Mouse (Mus musculus) right cerebral cortex, postnatal 14 days (tissue): Measurements from ENCODE around the gene Chil5.
"Not testable (repeated sequence)": the region's sequence is repeated elsewhere in the genome, so short reads cannot be mapped to it uniquely, and the experiment has no call there.

Experiments
- DNase-seq: peaks from one replicate; pipeline ENCODE4 v3.0.0; 2022

Chil5 gene

DNA sequence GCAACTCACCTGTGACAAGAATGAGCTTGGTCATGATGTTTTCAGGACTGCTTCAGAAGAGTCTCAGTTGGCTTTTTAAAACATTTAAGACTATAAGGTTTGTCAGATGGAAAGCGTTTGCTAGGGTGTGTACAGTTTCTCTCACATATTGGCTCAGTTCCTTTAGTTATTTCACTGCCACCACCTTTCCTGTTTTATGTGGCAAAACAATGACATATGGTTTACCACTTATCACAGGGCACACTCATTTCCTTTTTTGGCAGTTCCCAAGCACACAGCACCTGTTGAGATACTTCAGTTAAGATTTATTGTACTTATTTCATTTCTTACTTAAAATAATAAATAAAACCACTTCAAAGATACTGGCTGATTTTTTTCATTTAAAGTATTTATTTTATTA is at the start of gene Chil5:
TSS of gene Chil5 (minus strand) at position 34 of the 400 bp plus-strand sequence.
- DNase-seq = no peak

DNA sequence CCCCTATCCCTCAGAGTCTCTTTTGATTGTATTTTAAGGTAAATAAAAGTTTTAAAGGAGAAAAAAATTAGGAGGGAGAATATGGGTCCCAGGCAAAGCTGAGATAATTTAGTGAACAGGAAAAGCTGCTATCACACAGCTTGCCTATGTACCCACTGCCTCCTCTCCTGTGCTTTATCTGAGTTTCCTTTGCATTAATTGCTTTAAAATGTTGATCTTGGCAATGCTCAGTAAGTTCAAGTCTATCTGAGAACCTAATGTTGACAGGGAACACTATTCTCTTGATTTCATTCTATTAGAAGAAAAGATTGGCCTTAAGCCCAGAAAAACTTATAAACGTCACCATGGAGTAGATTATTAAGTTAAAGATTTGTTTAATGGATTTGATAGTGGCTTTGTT is 42.2 kb upstream of the Chil5 start:
- no peak for DNase-seq

DNA sequence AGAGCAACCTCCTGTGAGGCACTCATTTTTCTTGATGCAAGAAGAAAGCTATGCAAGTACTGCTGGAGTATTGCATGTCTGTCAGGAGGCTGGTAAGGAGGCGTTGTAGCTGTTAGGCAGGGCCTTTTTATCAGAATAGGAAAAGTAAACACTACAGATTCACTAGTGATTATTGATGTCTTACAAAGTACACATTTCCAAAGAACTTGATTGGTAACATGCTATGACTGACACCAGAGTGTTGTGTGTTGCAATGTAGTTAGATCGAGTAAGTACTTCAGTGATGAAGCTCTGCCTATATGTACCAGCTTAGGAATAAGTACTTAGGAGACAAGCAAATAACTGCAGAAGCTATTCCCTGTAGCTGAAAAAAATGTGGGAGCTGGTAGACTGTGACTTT is 38.4 kb upstream of the Chil5 start:
- DNase-seq = no peak

GRCm38 (mm10) chr3:106067707-106068106 is 35.1 kb upstream of the Chil5 start:
- not testable (repeated sequence) for DNase-seq

DNA sequence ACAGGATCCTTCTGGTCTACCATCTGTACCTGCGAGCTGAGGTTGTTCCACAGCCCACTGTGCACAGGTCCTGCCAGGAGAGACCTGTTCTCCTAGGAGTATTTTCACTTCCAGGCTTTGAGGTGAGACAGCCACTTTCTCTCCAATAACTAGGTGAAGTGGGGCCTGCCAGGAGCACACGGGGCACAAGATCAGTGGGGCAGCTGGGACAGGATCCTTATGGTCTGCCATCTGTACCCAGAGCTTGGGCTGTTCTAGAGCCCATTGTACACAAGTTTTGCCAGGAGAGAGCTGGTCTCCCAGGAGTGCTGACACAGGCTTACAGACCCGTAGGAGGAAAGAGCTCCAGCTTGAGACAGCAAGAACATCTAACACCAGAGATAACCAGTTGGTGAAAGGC is 25.4 kb upstream of the Chil5 start:
- DNase-seq = no peak

DNA sequence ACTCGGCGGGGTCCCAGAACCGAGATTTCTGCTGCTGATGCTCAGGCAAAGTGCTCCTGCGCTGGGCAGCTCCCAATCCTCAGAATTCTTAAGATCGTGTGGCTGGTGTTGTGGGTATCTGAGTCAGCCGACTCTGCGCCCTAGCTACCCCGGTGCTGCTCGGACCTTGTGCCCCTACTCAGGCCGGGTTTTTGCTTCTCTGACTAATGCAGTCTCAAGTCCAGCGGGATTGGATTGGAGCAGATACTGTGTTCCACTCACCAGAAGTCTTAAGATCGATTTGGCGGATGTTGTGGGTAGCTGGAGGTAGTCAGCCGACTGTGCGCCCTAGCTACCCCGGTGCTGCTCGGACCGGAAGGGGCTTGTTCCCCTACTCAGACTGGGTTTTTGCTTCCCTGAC is 19.3 kb upstream of the Chil5 start:
- no peak for DNase-seq

GRCm38 (mm10) chr3:106040306-106040705 is 7.7 kb upstream of the Chil5 start:
- DNase-seq = no peak

DNA sequence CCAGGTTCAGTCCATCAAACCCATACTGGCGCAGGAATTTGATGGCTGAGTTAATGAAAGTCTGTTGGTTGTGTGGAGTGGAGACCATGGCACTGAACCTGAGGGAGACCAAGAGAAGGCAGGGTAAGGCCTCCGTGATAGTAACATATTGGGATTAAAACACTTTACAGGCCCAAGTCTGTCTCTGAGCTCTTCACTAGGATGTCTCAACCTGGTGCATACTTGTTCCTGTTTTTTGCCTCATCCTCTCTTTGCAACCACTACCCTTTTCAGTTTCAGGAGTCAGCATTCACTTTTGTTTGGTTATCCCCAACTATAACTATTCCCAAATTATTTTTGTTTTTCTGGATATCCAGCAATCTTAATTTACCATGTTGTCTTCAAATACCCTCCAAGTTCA is 8.5 kb downstream of the Chil5 start:
- no peak for DNase-seq

DNA sequence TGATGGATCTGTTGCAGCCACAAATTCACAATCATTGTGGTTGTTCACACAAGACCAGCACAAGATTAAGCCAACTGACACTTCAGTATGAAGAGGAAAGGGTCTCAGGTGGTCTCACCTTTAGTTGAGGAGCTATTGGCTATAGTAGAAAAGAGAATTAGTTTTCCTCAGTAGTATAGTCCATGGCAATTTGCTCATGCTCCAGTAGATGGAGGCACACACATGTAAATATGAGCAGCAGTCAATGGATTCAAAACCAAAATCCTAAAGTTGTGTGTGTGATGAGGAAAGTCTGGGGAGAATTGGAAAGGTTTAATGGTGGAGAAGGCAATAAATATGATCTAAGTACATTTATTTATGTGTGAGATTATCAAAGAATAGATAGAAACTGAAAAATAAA is 10.8 kb downstream of the Chil5 start:
- DNase-seq = no peak

DNA sequence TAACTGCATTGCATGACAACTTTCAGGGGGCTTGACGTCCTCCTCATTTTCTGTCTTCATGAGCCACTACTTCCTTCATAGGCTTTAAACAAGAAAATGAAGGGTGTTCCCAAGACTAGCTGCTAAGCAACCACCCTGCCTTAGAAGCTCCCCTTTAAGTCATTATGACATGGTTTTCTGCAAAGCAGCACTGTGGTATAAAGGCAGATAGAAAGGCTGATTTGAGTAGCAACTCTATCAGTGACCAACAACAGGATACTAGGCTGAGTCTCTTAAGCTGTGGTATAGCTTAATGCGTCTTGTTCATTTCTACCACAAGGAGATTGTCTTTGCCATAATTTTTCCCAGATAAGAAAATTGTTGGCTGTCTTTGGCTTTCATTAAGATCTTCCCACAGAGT is 18.1 kb downstream of the Chil5 start, which contains the start of gene Pifo:
TSS of gene Pifo (minus strand) at position 101 of the 400 bp plus-strand sequence.
- DNase-seq = no peak

DNA sequence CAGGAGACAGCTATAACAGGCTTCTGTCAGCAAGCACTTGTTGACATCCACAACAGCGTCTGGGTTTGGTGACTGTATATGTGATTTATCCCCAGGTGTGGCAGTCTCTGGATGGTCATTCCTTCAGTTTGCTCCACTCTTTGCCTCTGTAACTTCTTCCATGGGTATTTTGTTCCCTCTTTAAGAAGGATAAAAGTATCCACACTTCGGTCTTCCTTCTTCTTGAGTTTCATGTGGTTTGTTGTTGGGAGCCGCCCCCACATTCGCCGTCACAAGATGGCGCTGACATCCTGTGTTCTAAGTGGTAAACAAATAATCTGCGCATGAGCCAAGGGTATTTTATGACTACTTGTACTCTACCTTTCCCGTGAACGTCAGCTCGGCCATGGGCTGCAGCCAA is 29.3 kb downstream of the Chil5 start:
- not testable (repeated sequence) for DNase-seq

GRCm38 (mm10) chr3:106001416-106002370 is 30.9 kb downstream of the Chil5 start:
- DNase-seq = peak; percentile 11

GRCm38 (mm10) chr3:106000707-106001375 is 31.8 kb downstream of the Chil5 start:
- no peak for DNase-seq

GRCm38 (mm10) chr3:105994730-105995129 is 37.9 kb downstream of the Chil5 start:
- DNase-seq = no peak

- peak; percentile 28 for DNase-seq
Measured at GRCm38 (mm10) chr3:105991653-105992283, 40.8 kb downstream of the Chil5 start.

DNA sequence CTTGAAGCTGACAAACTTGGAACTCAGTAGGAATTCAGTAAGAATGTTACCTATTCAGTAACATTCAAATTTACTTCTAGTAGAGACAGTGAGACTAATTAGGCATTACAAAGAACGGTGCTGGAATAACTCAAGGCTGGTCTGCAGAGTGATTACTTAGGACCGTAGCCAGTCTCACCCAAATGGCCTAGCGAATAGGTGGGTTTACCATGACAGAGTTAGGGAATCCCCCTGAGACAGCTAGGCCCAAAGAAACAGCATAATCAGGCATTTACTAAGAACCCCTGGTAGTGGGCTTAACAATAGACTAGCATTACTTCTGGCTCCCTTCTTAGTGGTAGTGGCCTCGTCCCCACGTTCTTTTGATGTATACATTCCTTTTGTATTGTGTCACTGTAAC is 43.0 kb downstream of the Chil5 start:
- not testable (repeated sequence) for DNase-seq

DNA sequence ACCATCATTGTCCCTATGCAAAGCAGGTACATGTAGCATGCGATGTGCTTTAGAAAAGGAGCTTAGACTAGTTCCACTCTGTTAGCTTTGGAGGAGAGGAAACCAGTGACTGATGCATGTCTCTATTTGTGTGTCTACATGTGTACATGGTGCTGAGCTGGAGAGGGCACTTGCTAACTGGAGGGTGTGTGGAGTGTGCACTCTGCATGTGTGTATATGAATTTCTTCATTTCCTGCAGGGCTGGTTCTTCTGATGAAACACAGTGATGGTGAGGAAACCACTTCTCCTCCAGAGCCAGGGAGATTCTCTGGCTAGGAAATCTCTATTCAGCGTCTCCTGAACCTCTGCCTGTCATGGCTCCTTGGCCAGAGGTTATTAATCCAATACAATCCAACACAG is 58.4 kb downstream of the Chil5 start:
- DNase-seq = no peak

- DNase-seq = no peak
Measured at GRCm38 (mm10) chr3:105973411-105973810, 59.2 kb downstream of the Chil5 start, which contains the start of gene Ovgp1. Gene Ovgp1, plus strand, starts transcription at chr3:105973711.

- DNase-seq = no peak
Measured at GRCm38 (mm10) chr3:105971831-105972446, 60.7 kb downstream of the Chil5 start.
